Mouse (Mus musculus) right cerebral cortex, postnatal 4 days (tissue): ENCODE results near the gene Hoxa5.

Source experiments
- DNase-seq: peaks from one replicate; pipeline ENCODE4 v3.0.0-alpha.2; 2022

Gene Hoxa5

DNA sequence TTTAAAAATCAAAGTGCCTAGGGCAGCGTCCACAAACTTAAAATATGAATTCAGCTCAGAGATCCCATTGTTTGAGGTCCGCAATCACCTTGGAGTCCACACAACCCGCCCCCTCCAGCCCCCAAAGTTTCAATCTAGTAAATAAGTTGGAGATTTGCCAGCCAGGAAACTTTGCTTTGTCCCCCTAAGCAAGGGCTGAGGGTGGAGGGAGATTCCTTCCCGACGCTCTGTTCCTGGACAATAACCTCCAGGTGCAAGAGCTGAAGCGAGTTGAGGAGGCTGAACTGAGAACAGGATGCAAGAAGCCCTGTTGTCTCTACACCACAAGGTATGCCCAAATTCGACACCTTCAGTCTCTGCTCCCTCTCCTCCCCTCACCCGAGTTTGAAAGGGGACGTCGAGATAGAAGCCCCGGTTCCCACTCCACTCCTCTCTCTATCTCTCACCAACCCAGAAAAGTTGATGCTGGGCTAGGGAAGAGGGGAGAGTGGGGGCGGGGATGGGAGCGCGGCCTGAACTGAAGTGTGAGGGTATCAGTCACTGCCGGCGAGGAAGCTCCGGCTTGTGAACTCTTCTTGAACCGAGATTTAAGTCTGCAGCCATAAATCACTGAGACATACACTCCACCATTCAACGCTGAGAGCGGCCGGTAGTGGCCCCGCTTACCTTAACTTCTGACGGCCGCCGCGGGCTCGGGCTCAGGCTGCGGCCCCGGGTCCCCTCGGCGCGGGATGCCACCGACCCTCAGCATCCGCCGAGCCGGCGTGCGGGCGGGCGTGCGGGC lies 29.2 kb downstream of the Hoxa5 start:
- DNase-seq, result no peak

DNA sequence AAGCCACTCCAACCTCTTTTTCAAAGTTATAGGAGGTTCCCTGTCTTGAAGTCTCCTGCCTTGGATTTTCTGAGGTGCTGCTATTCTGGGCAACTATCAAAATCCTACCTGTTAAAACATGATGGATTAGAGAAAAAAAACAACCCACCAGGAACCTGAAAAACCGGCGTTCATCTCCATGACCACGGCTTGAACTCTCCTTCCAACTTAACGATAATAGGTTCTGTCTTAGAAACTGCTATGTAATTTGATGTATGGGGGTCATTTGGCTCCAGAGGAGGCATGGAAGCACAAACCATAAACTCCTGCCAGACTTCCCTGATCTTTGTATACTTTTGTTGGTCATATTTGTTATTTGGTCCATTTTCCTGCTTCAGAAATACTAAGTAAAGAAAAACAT lies 30.7 kb downstream of the Hoxa5 start:
- no peak for DNase-seq

DNA sequence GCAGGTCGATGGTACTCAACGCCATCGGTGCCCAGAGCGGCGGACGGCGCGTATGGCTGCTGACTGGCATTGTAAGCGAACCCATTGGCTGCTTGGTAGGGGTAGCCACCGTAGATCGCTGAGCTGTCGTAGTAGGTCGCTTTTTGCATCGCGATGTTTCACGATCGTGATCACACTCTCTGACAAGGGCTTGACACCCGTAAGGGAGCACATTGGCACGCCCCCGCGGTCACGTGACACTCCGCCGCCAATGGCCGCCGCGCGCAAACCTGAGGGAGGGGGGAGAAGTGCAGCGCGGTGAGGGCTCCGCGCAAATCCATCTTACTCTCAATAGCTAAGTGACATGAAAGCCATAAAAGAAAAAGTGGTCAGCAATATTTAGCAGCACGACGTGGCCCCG lies 31.9 kb downstream of the Hoxa5 start:
- no peak for DNase-seq

DNA sequence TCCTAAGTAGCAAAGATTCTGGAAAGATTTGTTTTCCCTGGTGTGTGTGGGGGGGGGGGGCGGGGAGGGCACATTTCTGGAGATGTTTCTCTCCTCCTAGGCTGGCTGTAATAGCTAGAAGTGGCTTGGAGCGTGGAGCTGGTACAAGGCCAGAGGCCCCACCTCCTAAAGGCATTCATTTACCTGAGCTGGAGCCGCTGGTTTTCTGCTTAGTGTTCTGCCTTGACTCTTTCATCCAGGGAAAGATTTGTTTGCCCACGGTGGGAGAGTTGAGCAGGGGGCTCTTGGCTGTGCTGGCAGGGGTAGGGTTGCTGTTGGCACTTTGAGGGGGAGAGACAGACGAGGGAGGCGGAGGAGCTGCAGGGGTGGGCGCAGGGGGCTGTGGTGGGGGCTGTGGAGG lies 32.4 kb downstream of the Hoxa5 start:
- no peak for DNase-seq

DNA sequence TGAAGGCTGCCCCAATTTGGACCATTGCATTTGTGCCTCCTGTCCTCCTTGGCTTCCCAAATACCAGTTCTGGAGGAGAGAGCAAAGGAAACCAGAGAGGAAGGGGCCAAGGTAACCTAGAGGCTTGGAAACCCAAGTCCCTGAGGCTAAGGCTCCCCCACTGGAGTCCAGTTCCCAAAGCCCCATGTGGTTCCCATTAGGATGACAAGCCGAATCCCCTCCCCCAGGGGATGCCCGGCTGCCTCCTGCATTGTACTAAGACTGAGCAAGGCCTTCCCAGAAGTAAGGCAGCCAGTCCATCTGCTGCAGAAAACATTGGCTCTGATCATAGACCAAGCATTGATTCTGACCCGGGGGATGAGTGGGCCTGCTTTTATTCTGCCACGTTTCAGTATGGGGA lies 33.1 kb downstream of the Hoxa5 start:
- DNase-seq, result no peak

DNA sequence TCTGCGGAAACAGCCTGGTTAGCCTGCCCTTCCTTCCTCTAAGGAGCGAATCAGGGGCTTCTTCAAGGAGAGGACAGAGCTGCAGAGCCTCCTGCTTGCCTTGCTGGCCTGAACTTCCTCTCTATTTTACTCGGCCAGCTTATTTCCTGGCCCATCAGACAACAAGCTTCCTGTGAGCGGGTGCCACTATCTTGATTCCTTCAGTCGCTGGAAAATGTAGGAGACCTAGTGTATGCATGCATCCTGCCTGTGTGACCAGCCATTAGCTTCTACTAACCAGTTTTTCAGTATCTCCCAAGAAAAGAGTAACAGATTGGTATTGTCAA lies 33.5 kb downstream of the Hoxa5 start:
- DNase-seq, result no peak

DNA sequence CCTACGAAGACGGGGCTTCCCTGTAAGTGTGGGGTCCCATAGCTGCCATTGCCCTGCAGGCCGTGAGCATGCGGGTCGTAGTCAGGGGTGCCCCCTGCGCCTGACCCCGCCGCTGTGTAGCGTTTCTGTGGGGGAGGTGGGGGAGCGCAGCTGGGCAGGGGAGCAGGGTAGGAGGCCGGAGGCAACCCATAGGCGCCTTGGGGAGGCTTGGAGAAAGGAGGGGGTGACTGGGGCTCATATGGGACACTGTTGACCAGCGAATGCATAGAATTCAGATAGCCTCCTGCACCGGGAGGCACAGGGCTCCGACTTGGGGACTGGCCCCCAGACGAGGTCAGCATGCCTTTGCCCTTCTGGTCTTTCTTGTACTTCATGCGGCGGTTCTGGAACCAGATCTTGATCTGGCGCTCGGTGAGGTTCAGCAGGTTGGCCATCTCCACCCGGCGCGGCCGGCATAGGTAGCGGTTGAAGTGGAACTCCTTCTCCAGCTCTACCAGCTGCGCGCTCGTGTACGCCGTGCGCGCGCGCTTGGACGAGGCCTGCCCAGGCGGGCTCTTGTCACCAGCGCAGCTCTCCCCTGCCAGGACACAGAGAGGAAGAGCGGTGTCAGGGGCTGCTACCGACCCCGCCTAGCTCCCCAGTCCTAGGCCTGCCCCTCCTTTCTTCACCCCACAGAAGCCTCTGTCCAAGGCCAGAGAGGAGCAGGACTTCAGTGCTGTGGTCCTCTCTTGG lies 34.1 kb downstream of the Hoxa5 start:
- DNase-seq, result no peak

DNA sequence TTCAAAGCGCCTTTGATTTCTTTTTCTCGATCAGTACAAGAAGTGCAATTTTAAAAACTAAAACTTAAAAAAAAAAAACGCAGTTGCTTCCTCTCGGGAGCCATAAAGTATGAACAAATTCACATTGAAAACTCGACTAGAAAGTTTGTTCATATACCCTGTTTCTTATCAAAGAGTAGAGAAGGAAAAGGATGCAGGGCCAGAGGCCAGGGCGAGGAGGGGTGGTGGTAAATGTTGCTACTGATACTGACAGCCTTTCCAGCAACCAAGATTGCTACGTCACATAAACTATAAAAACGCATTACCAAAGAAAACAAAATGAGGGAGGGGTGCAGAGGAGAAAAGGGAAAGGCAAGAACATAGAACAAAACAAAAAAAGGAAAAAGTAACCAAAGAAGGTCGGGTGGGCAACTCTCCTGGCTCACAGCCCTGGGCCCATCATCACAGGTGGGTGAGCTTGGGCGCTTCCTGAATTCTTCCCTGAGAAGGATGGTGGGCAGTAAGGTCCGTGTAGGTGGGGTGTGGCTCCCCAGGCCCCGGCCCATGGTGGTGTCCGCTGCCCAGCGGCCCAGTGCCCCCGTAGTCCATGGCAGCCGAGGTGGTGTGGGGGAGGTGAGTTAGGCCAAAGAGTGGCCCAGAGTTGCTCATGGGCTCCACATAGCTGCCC lies 34.8 kb downstream of the Hoxa5 start:
- DNase-seq, result no peak

DNA sequence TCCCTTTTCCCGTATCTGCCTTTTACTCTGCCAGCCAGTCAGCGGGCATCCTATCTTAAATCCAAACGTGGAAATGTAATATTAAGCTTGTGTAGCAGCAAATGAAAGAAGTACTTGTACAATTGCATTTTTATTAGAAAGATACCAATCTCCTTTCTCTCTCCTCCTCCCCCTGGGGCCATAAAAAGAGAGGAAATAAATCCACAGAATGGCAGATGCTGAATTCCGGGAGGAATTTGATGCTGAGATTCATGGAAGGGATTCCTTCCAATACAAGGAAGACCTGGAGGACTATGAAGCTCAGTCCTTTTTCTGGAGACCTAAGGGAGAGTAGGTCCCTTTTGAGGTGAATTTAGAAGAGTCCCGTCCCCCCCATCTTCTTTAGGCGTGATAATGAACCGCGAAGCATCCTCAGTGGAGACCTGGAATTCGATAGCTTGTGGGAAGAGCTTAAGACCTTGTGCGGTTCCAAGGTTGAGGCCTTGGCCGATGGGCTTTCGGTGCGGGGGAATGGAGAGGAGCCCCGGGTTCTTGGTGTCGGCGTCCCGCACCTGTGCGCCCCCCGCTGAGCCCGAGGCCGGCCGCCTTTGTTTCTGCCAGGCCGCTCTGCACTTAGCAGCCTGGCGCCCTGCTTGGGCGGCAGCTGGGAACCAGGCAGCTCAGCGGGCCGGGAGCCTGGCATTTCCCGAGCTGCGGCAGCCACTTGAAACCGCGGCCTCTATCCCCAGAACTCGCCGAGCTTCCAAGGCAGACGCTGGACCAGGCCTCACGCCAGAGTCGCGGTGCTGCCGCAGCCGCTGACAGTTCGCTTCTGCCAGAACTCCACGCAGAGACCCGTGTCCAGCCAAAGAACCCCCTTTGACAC lies 36.0 kb downstream of the Hoxa5 start:
- no peak for DNase-seq

DNA sequence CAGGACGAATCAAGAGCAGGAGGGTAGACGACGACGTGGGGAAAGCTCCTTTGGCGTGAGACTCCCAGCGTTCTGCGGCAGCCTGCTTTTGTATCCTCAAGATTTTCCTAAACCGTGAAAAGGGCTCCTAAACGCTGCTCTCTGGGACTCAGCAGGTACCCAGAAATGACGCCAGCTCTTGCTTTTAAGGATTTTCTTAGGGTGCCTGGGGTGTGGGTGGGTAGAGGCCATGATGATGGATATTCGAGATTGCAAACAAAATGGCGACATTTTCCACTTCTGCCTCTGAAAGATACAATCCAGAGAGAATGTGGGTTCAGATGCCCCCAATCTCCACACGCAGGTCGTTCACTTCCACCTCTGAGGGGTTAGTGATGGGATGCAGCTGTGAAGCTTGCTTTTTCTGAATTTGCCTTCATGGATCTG lies 36.6 kb downstream of the Hoxa5 start:
- no peak for DNase-seq

DNA sequence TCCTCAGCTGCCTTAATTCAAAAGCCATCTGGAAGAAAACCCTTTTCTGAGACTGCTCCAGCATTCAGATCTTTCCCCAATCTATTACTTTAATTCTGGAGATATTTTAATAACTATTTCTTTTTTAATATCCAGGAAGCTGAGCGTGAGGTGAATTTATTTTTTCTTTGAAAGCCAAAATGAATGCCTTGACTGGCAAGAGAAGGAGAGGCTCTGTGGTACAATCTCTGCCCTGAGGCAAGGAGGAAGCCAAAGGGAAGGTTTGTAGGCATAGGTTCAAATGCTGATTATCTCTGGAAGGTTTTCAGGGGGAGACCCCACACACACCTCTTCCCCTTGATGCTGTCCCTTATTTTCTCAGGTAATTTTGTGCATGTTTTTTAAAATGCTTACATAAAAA lies 37.2 kb downstream of the Hoxa5 start:
- DNase-seq, result no peak

DNA sequence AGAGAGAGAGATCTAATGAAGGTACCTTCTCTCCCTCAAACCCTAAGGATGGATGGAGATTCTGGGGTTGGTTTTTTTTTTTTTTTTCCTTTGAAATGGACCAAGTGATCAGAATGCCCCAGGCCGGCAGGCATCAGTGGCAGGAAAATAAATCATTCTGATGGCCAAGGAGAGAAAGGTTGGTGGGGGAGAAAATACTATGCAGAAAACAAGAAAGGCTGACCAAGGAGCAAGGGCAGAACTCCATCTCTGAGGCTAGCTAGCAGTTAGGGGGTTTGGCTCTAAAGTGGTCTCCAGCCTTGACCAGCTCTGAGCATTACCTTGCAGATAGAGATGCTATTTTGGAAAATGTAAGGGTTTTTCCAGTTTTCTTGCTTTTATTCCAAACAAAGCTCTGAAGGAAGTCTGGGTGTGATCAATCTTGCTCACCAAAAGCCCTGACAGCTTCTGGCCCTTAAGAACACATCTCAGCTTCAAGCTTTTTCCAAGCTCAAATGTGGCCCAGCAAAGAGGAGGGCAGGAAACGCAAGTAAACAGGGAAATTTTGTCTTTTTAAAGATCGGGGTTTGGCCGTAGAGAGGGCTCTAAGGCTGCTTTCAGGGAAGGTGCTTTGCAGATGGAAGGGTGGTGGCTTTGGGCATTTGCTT lies 37.8 kb downstream of the Hoxa5 start:
- DNase-seq, result no peak

DNA sequence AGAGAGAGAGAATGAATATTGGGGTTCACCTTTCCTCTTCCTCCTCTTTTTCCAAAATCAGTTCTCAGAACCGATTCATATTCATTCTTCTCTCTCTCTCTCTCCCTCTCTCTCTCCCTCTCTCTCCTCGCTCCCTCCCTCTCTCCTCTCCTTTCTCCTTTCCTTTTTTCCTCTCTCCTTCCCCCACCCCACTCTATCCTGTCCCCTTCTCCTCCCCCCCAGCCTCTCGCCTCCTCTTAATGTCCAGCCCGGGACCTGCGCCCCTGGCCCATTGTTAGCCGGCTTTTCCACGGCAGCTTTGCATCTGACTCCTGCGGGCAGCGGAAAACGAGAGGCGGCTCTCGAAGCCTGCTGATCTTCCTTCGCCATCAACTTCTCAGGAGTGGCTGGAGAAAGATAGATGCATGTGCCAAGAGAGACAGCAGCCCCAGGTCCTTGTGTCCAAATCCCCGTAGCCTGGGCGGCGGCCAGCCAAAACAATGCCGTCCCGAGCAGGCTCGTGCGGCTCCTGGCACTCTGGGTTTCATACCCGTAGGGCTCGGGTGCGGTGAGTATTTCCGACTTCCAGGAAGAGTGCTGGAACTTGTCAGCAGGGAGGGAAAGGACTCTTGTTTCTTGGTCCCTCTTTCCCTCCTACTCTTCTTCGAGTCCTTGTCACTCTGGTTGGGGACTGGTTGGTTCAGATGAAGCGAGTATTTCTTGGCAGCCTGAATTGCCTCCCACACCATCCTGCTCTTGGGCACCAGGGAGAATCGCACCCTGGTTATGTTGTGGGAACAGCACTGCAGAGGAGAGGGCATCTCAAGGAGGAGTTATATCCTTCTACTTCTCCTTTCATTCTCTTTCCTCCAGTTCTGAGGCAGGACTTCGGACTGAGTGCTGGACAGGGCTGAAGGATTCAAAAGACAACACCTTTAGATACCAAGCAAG lies 38.7 kb downstream of the Hoxa5 start:
- no peak for DNase-seq

DNA sequence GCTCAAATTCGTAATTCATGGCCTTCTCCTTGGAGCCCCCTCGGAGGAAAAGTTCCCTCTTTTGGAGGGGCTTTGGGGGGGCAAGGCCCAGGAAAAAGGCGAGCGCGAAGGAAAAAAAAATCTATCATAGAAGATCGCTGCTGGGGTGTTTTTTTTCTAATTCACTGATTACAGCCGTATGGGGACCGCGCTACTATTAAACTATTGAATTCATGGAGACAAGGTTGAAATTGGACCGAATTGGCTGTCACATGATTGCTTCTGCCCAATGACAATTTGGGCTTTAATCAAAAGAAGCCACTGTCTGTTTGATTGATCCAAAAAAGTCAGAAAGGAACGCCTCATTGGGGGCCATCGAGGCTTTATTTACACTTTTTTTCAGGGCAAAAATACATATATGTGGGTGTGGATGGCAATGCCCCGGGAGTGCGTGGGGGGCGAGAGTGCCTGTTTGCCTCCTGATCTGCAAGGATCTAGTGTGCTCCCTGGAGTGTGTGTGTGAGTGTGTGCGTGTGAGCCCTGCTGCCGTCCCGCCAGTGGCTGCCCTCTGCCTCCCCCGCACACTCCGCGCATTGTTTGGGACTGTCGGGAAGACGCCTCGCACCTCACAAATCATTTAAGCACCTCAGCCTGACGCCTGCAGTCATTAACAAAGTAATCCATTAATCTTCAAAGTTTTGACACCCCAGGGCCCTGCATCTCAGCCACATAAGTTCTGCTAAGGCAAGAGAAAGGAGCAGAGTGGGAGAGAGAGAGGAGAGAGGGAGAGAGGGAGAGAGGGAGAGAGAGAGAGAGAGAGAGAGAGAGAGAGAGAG lies 39.6 kb downstream of the Hoxa5 start, which contains the start of gene Hoxa2:
Gene Hoxa2, minus strand, starts transcription at position 206 of the 815 bp plus-strand sequence.
- DNase-seq, result no peak

DNA sequence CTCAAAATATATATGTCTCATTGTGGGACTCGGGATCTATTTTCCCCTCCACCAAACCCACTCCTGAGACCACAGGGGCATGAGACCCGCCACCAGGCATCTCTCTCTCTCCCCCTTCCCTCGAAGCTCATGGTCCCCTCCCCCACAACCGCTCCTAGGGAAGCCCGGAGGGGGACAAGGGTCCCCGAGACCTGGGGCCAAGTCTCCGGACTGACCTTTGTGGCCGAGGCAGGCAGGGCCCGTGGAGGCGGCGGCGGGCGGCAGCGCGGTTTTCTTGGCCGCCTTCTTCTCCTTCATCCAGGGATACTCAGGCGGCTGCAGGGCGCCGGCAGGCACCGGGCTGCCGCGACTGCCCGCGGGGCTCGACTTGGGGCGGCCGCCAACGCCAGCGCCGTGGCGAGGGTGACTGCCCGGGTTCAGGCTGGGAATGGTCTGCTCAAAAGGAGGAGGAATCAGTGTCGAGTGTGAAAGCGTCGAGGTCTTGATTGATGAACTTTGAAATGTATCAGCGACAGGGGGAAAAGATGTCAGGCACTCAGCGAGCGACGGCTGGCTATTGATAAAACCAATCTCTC lies 40.2 kb downstream of the Hoxa5 start:
- no peak for DNase-seq

DNA sequence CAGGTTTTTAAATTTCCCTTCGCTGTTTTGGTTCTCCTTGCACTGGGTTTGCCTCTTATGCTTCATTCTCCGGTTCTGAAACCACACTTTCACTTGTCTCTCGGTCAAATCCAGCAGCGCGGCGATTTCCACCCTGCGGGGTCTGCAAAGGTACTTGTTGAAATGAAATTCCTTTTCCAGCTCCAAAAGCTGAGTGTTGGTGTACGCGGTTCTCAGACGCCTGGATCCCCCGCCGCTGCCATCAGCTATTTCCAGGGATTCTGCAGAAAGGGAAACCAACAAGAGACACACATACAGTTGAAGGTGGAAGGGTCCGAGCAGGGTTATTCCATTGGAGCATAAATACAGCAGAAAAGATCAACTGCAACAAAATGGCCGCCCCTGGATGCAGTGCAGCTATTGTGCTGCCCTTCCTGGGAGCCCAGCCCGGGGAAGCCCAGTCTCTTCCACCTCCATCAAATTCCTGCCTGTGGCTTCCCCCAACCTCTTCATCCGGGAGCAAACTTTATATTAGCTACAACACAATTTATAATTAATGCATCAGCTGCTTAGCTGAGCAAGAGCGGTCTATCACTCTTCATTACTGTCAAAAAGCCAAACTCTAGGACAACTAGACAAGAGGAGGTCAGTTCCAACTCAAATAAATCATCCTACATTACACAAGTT lies 40.9 kb downstream of the Hoxa5 start:
- no peak for DNase-seq

DNA sequence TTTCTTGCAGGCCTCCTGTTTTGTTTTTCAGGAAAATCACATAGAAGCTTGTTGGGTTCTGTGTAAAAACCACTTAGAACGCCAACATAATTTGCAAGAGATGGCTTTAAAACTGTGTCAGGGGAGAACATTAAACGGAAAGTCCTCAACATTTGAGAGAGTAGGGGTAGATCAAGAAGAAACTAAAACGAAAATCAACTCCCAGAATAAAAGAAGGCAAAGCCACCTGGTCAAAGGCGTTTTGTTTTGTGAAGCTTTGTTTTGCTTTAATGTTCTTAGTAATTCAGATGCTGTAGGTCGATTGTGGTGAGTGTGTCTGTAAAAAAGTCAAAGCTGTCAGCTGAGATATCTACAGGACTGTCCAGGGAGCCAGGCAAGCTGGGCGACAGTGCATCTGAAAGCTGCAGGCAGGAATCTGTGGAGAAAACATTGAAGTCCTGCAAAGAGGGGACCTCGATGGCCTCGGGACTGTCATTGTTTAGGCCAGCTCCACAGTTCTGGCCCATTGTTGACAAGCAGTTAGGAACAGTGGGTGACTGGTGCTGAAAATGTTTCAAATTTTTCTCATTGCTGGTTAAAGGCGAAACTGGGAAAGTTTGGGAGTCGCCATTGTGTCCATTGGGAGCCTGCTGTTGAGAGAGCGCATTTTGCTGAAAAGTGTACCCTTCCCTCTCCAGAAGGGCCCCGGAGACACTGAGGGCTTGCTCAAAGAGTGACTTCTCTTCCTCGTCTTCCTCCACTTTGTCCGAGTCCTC lies 41.6 kb downstream of the Hoxa5 start:
- DNase-seq, result no peak

DNA sequence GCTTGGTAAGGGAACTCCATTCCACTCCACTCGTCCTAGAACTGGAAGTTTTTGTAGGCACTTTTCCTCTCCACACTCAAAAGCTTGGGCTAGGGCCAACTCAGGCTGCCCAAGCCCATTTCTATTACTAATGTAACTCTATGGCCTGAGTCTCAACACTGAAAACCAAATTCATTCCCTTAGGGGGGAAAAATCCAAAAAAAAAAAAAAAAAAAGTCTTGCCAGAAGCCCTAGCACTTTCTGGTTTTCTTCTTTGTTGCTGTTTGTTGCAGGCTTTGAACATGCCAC lies 42.4 kb downstream of the Hoxa5 start:
- no peak for DNase-seq
